Mouse (Mus musculus) erythroblast, embryonic 14.5 days (primary cell): ENCODE results near the gene Nfx1. TPM values are rescaled to one million over a fixed set of nuclear protein-coding genes. Genes with fewer than 3 reads are reported as not detected.

Experiments used
- H3K27me3 ChIP-seq: 2 replicates; pipeline ENCODE4 v1.6.1; 2012; ENCODE audit warnings: inconsistent platforms; ENCODE audit not compliant: control insufficient read depth
- H3K36me3 ChIP-seq: 2 replicates; pipeline ENCODE4 v1.6.1; 2012; ENCODE audit warnings: mild to moderate bottlenecking, inconsistent platforms; ENCODE audit not compliant: control insufficient read depth
- H3K4me1 ChIP-seq: 2 replicates; pipeline ENCODE4 v1.6.1; 2012; ENCODE audit warnings: inconsistent platforms; ENCODE audit not compliant: control insufficient read depth
- H3K4me3 ChIP-seq: replicated peaks from 2 replicates; pipeline ENCODE3; 2012; ENCODE audit warnings: moderate library complexity, mild to moderate bottlenecking, inconsistent platforms
- H3K9me3 ChIP-seq: 2 replicates; pipeline ENCODE4 v1.6.1; 2012; ENCODE audit warnings: low read length, inconsistent platforms, mixed read lengths; ENCODE audit not compliant: control insufficient read depth
- GATA1 ChIP-seq: IDR thresholded peaks from 2 replicates; pipeline ENCODE4 v1.6.1; 2012; ENCODE audit warnings: low read length, inconsistent platforms, mixed read lengths
- TAL1 ChIP-seq: IDR thresholded peaks from 3 replicates; pipeline ENCODE4 v1.6.1; 2012; ENCODE audit warnings: low read length, inconsistent platforms, mixed read lengths
- polyA plus RNA-seq: library from polyadenylated mRNA; stranded (reverse); fragments of >175 nt; gene quantifications from 2 replicates; pipeline ENCODE4 v1.2.3, GENCODE M21; 2012

Nfx1 gene
- polyA plus RNA-seq, 1 experiment = 0.69 TPM

DNA sequence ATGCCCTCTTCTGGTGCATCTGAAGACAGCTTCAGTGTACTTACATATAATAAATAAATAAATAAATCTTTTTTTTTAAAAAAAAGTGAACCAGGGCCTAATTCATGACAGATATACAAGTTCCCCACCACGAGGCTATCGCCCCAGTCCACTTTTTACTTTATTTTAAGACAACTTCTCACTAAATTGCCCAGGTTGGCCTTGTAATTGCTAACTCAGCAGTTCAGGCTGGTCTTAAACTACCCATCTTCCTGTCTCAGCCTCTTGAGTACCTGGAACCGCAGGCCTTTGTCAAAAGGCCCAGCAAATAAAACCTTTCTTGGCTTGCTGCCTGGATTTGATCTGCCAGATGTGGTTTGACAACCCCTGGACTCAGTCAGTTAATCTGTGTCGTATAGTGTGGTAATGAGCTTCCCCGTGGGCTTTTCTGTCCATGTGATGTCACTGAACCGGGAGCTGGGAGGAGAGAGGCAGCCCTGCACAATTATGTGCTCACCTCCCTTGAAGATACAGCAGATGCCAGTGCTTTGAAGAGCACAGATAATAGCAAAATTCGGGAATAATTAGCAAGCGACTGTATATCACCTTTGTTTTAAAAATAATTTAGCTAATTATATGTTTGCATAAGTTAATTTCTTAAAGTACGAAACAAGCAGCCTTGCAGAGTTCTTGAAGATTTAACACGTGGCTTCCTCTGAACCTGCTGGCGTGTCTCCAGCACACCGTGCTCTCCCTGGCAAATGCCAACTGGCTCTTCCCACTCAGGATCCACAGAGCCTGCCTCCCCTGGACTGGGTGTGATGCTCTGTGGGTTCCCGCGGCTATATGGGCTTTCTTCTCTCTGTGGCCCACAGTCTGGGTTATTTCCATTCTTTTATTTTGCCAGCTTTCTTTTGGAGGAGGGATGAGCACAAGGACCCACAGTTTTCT is 101.1 kb downstream of the Nfx1 start:
- Histone ChIP-seq H3K36me3 (no peaks in the 10 kb centered on the region), H3K9me3 (no peaks in the 10 kb centered on the region), H3K4me1 (peaks cover 4% of the 10 kb centered on the region), H3K27me3 (peaks cover 18% of the 10 kb centered on the region), H3K4me3 (no peak overlapping the region)
- TF ChIP-seq TAL1 (no peak), GATA1 (no peak)

- H3K27me3 ChIP-seq = peaks cover 24% of the 10 kb centered on the region
- H3K36me3 ChIP-seq = no peaks in the 10 kb centered on the region
- peaks cover 7% of the 10 kb centered on the region for H3K4me1 ChIP-seq
- no peak for TF ChIP-seq TAL1
- TF ChIP-seq GATA1 = no peak
- no peaks in the 10 kb centered on the region for H3K9me3 ChIP-seq
- H3K4me3 ChIP-seq = no peak overlapping the region
Observed at GRCm38 (mm10) chr4:41073008-41073817, 102.5 kb downstream of the Nfx1 start.

DNA sequence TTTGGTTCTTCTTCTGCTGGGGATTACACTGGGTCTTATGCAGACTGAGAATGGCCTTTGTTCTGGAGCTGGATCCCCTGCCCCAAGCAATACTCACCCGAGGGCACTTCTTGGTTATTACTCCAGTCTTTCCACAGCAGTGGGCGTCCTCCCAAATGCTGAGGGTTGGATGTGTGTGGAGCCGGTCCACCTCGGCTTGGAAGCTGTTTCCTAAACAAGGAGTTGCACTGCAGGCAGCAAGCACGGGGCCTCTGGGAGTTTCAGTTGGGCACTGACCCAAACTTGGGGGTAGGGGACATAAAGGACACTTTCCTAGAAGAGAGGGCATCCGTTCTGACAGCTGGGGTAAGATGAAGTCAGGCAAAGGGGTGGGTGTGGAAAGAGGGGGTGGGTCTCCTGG is 103.8 kb downstream of the Nfx1 start:
- Histone ChIP-seq H3K9me3 (no peaks in the 10 kb centered on the region), H3K4me1 (peaks cover 16% of the 10 kb centered on the region), H3K27me3 (peaks cover 24% of the 10 kb centered on the region), H3K4me3 (no peak overlapping the region), H3K36me3 (no peaks in the 10 kb centered on the region)
- TF ChIP-seq TAL1 = no peak
- TF ChIP-seq GATA1 = no peak

Other genes with a start within 250 kb of the Nfx1 start
- 3.3 and 3.9 TPM in 2 replicates for gene Dnaja1, start 248.8 kb upstream of the Nfx1 start, polyA plus RNA-seq
- 0.42 and 0.83 TPM in 2 replicates for gene Smu1, start 213.0 kb upstream of the Nfx1 start, polyA plus RNA-seq
- gene B4galt1, start 116.9 kb upstream of the Nfx1 start, polyA plus RNA-seq = 2.3 and 2.7 TPM in 2 replicates
- gene Spink4, start 50.9 kb upstream of the Nfx1 start, polyA plus RNA-seq = not detected in 2 replicates
- gene Bag1, start 22.6 kb upstream of the Nfx1 start, polyA plus RNA-seq = 54.9 and 66.0 TPM in 2 replicates
- 0.53 and 0.67 TPM in 2 replicates for gene Chmp5, start 22.5 kb upstream of the Nfx1 start, polyA plus RNA-seq
- gene Aqp7, start 77.2 kb downstream of the Nfx1 start, polyA plus RNA-seq = not detected in 2 replicates
- gene Aqp3, start 127.3 kb downstream of the Nfx1 start, polyA plus RNA-seq = 3.0 and 4.8 TPM in 2 replicates
- 1.3 and 1.6 TPM in 2 replicates for gene Nol6, start 153.5 kb downstream of the Nfx1 start, polyA plus RNA-seq
- gene Ube2r2, start 164.8 kb downstream of the Nfx1 start, polyA plus RNA-seq = 15.9 and 16.5 TPM in 2 replicates